Mouse (Mus musculus): ENCODE measurements around the gene Cdh13. TPM values are rescaled to one million over a fixed set of nuclear protein-coding genes. Genes with fewer than 3 reads are reported as not detected.

Cdh13 gene
- polyA plus RNA-seq, 1 experiment, result not detected

DNA sequence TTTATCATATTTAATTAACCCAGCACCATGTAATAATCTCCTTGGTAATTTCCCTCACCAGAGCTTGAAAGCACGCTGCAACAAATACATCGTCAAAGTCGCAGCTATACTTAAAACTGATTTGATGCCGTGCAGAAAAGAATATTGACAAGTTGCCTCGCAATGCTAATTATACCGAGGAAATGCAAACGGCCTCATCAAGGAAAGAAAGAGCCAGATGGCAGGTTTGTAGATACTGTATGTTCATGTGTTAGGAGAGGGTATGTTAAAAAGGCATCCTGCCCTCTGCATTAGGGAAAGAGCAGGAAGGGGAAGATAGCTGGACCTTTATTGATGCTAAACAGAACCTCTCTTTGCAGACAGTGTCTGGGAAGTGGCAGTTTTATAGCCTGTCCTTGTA lies 132.1 kb downstream of the Cdh13 start:
- Histone ChIP-seq H3K9me3 (ENCODE audit: control insufficient read depth, low read length) (peaks cover 41% of the 10 kb centered on the region), H3K4me3 (replicated peaks) (no peak overlapping the region), H3K4me1 (ENCODE audit: control insufficient read depth) (no peaks in the 10 kb centered on the region), H3K36me3 (ENCODE audit: control insufficient read depth) (no peaks in the 10 kb centered on the region), H3K27me3 (ENCODE audit: control insufficient read depth) (no peaks in the 10 kb centered on the region)
- TF ChIP-seq TAL1 (IDR thresholded peaks at IDR 0.05; ENCODE audit: low read length) (no peak), GATA1 (IDR thresholded peaks at IDR 0.05; ENCODE audit: low read length) (no peak)

DNA sequence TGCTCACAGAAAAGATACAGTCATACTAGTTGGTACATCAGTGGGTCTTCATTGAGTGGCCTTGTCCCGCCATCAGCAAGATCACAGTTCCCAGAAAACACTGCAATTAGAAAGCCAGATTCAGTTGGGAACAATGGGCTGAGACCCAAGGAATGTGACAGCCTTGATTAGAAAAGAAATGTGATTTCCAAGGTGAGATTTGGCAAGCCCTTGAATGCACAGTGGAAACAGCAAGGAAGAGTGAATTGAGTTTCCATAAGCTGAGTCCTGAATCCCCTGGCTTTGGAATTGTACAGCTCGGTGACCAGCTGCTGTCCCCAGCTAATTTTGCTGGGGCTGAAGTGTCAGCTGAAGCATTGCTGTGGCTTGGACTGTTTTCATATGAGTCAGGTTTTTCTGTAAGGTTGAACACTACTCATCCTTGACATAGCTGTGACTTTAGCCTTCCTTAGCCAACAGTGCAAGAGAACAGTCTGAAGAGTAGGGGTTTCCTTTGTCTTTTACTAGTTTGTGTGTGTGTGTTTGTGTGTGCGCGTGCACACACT lies 133.3 kb downstream of the Cdh13 start:
- TF ChIP-seq GATA1 (IDR thresholded peaks at IDR 0.05; ENCODE audit: low read length) (no peak), TAL1 (IDR thresholded peaks at IDR 0.05; ENCODE audit: low read length) (no peak)
- Histone ChIP-seq H3K27me3 (ENCODE audit: control insufficient read depth) (no peaks in the 10 kb centered on the region), H3K9me3 (ENCODE audit: control insufficient read depth, low read length) (peaks cover 43% of the 10 kb centered on the region), H3K4me1 (ENCODE audit: control insufficient read depth) (no peaks in the 10 kb centered on the region), H3K36me3 (ENCODE audit: control insufficient read depth) (no peaks in the 10 kb centered on the region), H3K4me3 (replicated peaks) (no peak overlapping the region)

DNA sequence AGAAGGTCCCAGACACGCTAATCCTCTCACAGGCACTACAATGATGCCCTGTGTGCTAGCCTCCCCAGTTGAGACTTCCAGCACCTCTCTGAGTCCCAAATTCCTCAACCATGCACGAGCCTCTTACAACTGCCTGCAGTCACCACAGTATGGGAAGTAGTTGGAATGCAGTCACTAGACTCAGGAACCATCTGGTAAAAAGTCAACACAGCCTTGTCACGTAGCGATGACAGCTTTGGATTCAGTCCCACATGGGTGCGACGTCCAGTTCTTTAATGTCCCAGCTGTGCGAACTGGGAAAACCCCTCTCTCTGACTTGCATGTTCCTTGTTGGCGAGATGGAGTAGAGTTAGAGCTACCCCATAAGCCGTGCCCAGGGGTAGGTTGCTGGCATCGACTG lies 139.1 kb downstream of the Cdh13 start:
- H3K4me1 ChIP-seq (ENCODE audit: control insufficient read depth), result no peaks in the 10 kb centered on the region
- H3K36me3 ChIP-seq (ENCODE audit: control insufficient read depth), result no peaks in the 10 kb centered on the region
- no peak for TF ChIP-seq GATA1 (IDR thresholded peaks at IDR 0.05; ENCODE audit: low read length)
- TF ChIP-seq TAL1 (IDR thresholded peaks at IDR 0.05; ENCODE audit: low read length), result no peak
- no peaks in the 10 kb centered on the region for H3K27me3 ChIP-seq (ENCODE audit: control insufficient read depth)
- no peak overlapping the region for H3K4me3 ChIP-seq (replicated peaks)
- peaks cover 51% of the 10 kb centered on the region for H3K9me3 ChIP-seq (ENCODE audit: control insufficient read depth, low read length)

DNA sequence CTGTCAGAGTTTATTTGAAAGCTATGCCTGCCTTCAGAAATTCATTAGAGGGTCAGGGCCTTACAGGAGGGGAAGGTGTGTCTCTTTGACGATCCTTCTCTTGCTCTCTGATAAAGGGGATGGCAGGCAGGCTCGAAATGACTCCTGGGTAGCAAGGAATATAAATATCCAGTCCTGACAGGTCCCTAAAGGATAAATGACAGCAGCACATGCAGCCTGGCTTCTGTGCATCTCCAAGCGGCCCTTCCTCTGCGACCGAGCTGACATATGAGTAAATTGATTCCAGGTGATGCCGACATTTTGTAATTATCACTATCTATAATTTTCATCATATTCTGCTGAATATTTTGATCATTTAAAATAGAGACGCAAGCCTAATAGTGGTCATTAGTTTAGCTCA lies 145.4 kb downstream of the Cdh13 start:
- Histone ChIP-seq H3K4me1 (ENCODE audit: control insufficient read depth) (no peaks in the 10 kb centered on the region), H3K9me3 (ENCODE audit: control insufficient read depth, low read length) (peaks cover 45% of the 10 kb centered on the region), H3K36me3 (ENCODE audit: control insufficient read depth) (no peaks in the 10 kb centered on the region), H3K27me3 (ENCODE audit: control insufficient read depth) (no peaks in the 10 kb centered on the region), H3K4me3 (replicated peaks) (no peak overlapping the region)
- no peak for TF ChIP-seq TAL1 (IDR thresholded peaks at IDR 0.05; ENCODE audit: low read length)
- no peak for TF ChIP-seq GATA1 (IDR thresholded peaks at IDR 0.05; ENCODE audit: low read length)

DNA sequence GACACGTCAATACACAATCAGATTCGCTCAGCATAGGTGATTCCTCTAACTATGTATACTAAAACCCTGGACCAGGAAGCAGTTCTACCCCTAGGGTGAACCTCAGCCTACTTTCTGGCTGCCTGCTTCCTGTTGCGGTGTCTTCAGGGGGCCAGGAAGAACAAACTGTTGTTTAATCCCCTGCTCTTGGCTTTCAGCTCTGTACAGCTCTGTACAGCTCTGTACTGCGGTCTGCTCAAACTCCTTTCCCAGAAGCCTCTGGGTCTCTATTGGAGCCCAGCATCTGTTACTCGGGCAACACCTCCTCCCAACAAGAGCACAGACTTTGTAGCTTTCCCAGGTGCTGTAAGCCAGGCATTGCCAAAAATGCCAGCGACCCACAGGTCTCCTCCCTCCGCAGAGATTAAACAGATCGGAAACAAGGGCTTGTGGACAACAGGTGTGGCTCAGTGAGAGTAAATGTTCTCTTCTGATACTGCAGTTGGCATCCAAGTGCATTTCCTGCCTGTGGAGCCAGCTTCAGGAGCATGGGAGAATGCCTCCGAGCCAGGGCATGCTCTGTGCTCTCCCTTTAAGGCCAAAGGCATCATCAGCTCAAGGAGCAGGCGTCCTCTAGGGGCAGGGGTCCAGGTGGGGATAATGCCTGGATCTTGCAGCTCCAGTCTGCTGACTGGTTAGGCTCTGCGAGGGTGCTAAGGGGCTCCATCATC lies 148.4 kb downstream of the Cdh13 start:
- no peak for TF ChIP-seq GATA1 (IDR thresholded peaks at IDR 0.05; ENCODE audit: low read length)
- no peak for TF ChIP-seq TAL1 (IDR thresholded peaks at IDR 0.05; ENCODE audit: low read length)
- no peaks in the 10 kb centered on the region for H3K27me3 ChIP-seq (ENCODE audit: control insufficient read depth)
- no peak overlapping the region for H3K4me3 ChIP-seq (replicated peaks)
- H3K4me1 ChIP-seq (ENCODE audit: control insufficient read depth), result no peaks in the 10 kb centered on the region
- H3K9me3 ChIP-seq (ENCODE audit: control insufficient read depth, low read length), result peaks cover 55% of the 10 kb centered on the region
- H3K36me3 ChIP-seq (ENCODE audit: control insufficient read depth), result no peaks in the 10 kb centered on the region

DNA sequence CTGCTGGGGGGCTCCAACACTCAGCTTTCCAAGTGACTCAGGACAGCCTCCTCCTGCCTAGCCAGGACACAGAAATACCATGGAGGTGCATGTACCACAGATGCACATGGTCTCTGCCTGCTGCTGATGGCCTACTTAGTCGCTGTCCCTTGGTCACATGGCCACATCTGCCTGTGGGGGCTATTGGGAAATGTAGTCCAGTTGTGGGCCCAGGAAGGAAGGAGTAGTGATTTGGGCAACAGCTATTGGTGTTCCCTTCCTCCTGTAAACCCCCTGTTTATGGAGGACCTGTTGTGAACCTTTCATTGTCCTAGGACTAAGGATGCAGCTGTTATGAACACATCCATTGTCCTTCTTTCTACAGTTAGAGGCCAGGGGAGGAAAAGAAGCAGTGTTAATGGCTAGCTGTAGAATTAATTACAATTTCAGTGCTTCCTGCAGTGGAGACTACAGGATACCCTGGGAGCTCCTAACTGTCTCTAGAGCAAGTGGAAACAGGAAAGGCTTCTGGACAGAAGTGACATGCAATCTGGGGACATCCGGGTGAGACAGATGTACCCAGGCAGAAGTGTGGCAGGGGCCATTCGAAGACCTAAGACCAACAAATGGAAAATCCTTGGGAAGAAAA lies 150.1 kb downstream of the Cdh13 start:
- Histone ChIP-seq H3K27me3 (ENCODE audit: control insufficient read depth) (no peaks in the 10 kb centered on the region), H3K9me3 (ENCODE audit: control insufficient read depth, low read length) (peaks cover 57% of the 10 kb centered on the region), H3K4me3 (replicated peaks) (no peak overlapping the region)

DNA sequence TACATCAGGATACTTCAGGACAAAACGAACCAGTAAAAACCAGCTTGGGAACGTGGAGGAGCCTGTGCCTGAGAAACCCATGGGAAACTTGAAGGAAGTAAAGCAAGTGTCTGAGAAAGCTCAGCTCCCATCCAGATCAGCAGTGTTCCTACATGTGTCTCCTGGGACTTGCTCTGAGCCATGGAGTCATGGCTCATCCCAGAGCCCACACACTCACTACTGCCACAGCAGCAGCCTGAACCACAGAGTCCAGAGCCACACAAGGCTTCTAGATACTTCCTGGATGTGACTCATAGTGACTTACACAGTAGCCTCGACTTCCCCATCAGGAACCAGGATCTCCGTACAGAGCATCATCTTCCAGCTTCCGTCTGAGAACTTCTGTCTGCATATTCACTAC lies 153.2 kb downstream of the Cdh13 start:
- Histone ChIP-seq H3K36me3 (ENCODE audit: control insufficient read depth) (no peaks in the 10 kb centered on the region), H3K4me3 (replicated peaks) (no peak overlapping the region), H3K27me3 (ENCODE audit: control insufficient read depth) (no peaks in the 10 kb centered on the region), H3K4me1 (ENCODE audit: control insufficient read depth) (no peaks in the 10 kb centered on the region), H3K9me3 (ENCODE audit: control insufficient read depth, low read length) (peaks cover 72% of the 10 kb centered on the region)
- TF ChIP-seq TAL1 (IDR thresholded peaks at IDR 0.05; ENCODE audit: low read length), result no peak

More for the DNA sequence above, 150.1 kb downstream of the Cdh13 start:
- Histone ChIP-seq H3K36me3 (ENCODE audit: control insufficient read depth) (no peaks in the 10 kb centered on the region), H3K4me1 (ENCODE audit: control insufficient read depth) (no peaks in the 10 kb centered on the region)
- TF ChIP-seq GATA1 (IDR thresholded peaks at IDR 0.05; ENCODE audit: low read length) (no peak), TAL1 (IDR thresholded peaks at IDR 0.05; ENCODE audit: low read length) (no peak)

DNA sequence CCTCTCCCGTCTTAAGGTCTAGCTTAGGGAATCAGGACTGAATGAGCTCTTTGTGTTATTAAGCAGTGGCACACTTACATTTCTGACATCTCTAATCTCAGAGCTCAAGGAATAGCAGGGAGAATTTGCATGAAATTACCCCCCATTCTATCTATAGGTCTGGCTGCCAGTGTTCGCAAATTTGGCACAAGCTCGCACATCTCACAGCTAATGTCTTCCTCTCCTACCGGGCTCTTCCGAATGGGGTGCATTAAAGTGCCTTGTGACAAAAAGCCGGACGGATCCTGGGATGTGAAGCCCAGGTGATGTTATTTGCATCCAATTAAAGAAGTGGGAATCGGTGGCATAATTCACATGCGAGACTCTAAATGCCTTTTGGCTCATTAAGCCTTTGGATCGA lies 153.6 kb downstream of the Cdh13 start:
- H3K4me3 ChIP-seq (replicated peaks), result no peak overlapping the region
- peaks cover 71% of the 10 kb centered on the region for H3K9me3 ChIP-seq (ENCODE audit: control insufficient read depth, low read length)
- no peaks in the 10 kb centered on the region for H3K36me3 ChIP-seq (ENCODE audit: control insufficient read depth)
- no peaks in the 10 kb centered on the region for H3K4me1 ChIP-seq (ENCODE audit: control insufficient read depth)
- no peak for TF ChIP-seq GATA1 (IDR thresholded peaks at IDR 0.05; ENCODE audit: low read length)
- TF ChIP-seq TAL1 (IDR thresholded peaks at IDR 0.05; ENCODE audit: low read length), result no peak
- H3K27me3 ChIP-seq (ENCODE audit: control insufficient read depth), result no peaks in the 10 kb centered on the region

DNA sequence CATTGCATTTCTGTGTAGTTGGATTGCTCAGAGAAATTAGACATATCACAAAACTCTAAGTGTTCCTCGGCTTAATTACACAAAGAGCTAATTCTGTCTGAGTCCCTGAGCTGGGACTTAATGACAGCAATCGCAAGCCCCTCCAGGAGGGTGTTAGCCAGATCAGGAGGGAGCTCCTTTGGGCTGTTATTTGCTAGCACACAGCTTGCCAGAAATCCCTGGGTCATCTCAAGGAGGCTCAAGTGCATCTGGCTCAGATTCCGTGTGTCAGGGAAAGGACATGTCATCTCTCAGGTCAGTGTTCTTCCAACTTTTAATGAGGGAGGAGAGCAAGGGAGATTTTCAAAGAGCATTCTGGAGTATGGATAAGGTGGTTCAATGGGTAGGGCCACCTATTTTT lies 154.3 kb downstream of the Cdh13 start:
- TF ChIP-seq TAL1 (IDR thresholded peaks at IDR 0.05; ENCODE audit: low read length) (no peak), GATA1 (IDR thresholded peaks at IDR 0.05; ENCODE audit: low read length) (no peak)
- Histone ChIP-seq H3K9me3 (ENCODE audit: control insufficient read depth, low read length) (peaks cover 71% of the 10 kb centered on the region), H3K36me3 (ENCODE audit: control insufficient read depth) (no peaks in the 10 kb centered on the region), H3K4me3 (replicated peaks) (no peak overlapping the region), H3K27me3 (ENCODE audit: control insufficient read depth) (no peaks in the 10 kb centered on the region), H3K4me1 (ENCODE audit: control insufficient read depth) (no peaks in the 10 kb centered on the region)

All from erythroblast, embryonic 14.5 days (primary cell).